In the genomic region with DNA sequence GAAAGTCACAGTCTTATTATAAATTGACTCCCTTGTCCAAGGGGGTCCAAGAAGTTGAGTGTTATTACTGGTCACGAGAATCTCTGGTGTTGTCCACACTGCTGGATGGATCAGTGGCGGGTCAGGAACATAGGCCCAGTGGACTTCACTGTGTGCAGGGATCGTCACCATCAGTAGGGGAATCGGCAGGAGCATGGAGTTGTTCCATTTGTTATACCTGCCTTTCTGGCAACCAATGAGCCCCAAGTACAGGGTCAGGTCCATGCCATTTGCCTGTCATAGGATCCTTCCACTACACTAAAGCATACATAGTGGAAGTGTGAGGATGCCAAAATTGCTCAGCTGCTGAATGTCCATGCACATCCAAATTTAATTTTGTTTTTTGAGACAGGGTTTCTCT, we compare ENCODE assay signal across 20 mouse cellular contexts. TPM values are rescaled to one million over a fixed set of nuclear protein-coding genes. Genes with fewer than 3 reads are reported as not detected.
DNase-seq lines count a peak whose midpoint lies in the region; ATAC-seq and TF ChIP-seq lines count a peak whose summit lies in the region.
"Had no signal": no experiment of that assay in that cellular context is flagged by ENCODE, and none has a peak within 500 bp of the region (broad histone marks: within the 10 kb centered on the region; RNA-seq: fewer than 3 reads in every experiment).

No protein-coding gene starts in this region.

- dilution Hi-C loops in CH12.LX (cut with MboI; ENCODE audit: extremely low pct_ligation_motif_present, extremely low pct_unique_long_range_greater_than_20kb, low sequenced_read_pairs), result no loop called here

- TF ChIP-seq POLR2A in liver, adult 2 months (IDR thresholded peaks at IDR 0.05; ENCODE audit: extremely low read depth, insufficient read depth, low read length), result no peak
- TF ChIP-seq POLR2A in CH12.LX (IDR thresholded peaks at IDR 0.05; ENCODE audit: low read depth, low read length), result no peak

- in situ Hi-C loops in CH12.LX (cut with MboI; ENCODE audit: low pct_ligation_motif_present, low pct_unique_long_range_greater_than_20kb, low sequenced_read_pairs), result no loop called here

- H3K4me1 ChIP-seq in forebrain, embryonic 11.5 days (replicated peaks; ENCODE audit: control insufficient read depth, insufficient read depth, low read length), result no peaks in the 10 kb centered on the region
- H3K4me1 ChIP-seq in forebrain, embryonic 13.5 days, result no peaks in the 10 kb centered on the region
- H3K4me1 ChIP-seq in liver, adult 2 months (ENCODE audit: control insufficient read depth, insufficient read depth, low read length), result no peaks in the 10 kb centered on the region
- peaks cover 5% of the 10 kb centered on the region for H3K4me1 ChIP-seq in liver, embryonic 11.5 days (replicated peaks; ENCODE audit: control insufficient read depth, insufficient read depth, low read length)
- H3K4me1 ChIP-seq in CH12.LX (ENCODE audit: control insufficient read depth in 1 of 2, insufficient read depth in 2 of 2), result no peaks in the 10 kb centered on the region
- H3K4me1 ChIP-seq: forebrain, embryonic 12.5 days; hindbrain, embryonic 10.5 days; hindbrain, embryonic 13.5 days had no signal

- no peak for ATAC-seq in forebrain, embryonic 11.5 days (replicated peaks; ENCODE audit: low FRiP score)
- no peak for ATAC-seq in forebrain, embryonic 13.5 days
- ATAC-seq in liver, embryonic 11.5 days (replicated peaks; ENCODE audit: low FRiP score), result no peak
- no peak for ATAC-seq in megakaryocyte progenitor cell, adult 5-6 weeks (replicated peaks; ENCODE audit: poor library complexity)
- ATAC-seq: intestine, postnatal 0 days had no signal

- DNase-seq in forebrain, embryonic 11.5 days (ENCODE audit: low spot score), result peak; percentile 45
- DNase-seq in liver, adult 2 months (ENCODE audit: extremely low read depth, low read depth, low spot score), result peak; percentile 41
- DNase-seq in liver, embryonic 11.5 days (ENCODE audit: low spot score), result no peak
- no peak for DNase-seq in CH12.LX (ENCODE audit: extremely low read depth)
- DNase-seq: adrenal gland, adult 8-10 months; adrenal gland, postnatal 36 days; B cell, adult 2 months; cerebellum, adult 18-20 months; cerebellum, adult 9-10 months; cerebellum, postnatal 14 days; gastrocnemius, postnatal 10 days; gastrocnemius, postnatal 36 days; heart, postnatal 36 days had no signal

- H3K4me2 ChIP-seq in forebrain, embryonic 11.5 days (ENCODE audit: low read depth, low read length, severe bottlenecking), result no peak overlapping the region
- H3K4me2 ChIP-seq in forebrain, embryonic 13.5 days, result no peak overlapping the region
- H3K4me2 ChIP-seq in liver, embryonic 11.5 days, result no peak overlapping the region
- H3K4me2 ChIP-seq in CH12.LX (ENCODE audit: insufficient read depth, low read depth, poor library complexity, severe bottlenecking), result no peak overlapping the region
- H3K4me2 ChIP-seq: forebrain, embryonic 12.5 days; heart, embryonic 11.5 days; hindbrain, embryonic 13.5 days had no signal

- TF ChIP-seq RAD21 in CH12.LX (IDR thresholded peaks at IDR 0.05; ENCODE audit: low read depth, low read length), result no peak

- TF ChIP-seq EP300 in CH12.LX (IDR thresholded peaks at IDR 0.05; ENCODE audit: low read length), result no peak

- no peak overlapping the region for H3K4me3 ChIP-seq in forebrain, embryonic 11.5 days (ENCODE audit: low read depth, low read length)
- no peak overlapping the region for H3K4me3 ChIP-seq in forebrain, embryonic 13.5 days
- H3K4me3 ChIP-seq in liver, adult 2 months (ENCODE audit: insufficient read depth, low read depth, low read length), result no peak overlapping the region
- H3K4me3 ChIP-seq in liver, embryonic 11.5 days (ENCODE audit: low read depth, low read length), result no peak overlapping the region
- no peak overlapping the region for H3K4me3 ChIP-seq in CH12.LX (replicated peaks in 1 of 3; ENCODE audit: low read depth in 2 of 3, low read length in 2 of 3, poor library complexity in 1 of 3)
- H3K4me3 ChIP-seq: forebrain, embryonic 12.5 days; hindbrain, embryonic 10.5 days; hindbrain, embryonic 13.5 days had no signal

- no peak overlapping the region for H3K27ac ChIP-seq in forebrain, embryonic 11.5 days (ENCODE audit: low read depth, low read length)
- no peak overlapping the region for H3K27ac ChIP-seq in forebrain, embryonic 13.5 days
- H3K27ac ChIP-seq in liver, adult 2 months (replicated peaks; ENCODE audit: insufficient read depth, low read depth, low read length), result no peak overlapping the region
- H3K27ac ChIP-seq in liver, embryonic 11.5 days (ENCODE audit: low read depth, low read length), result no peak overlapping the region
- no peak overlapping the region for H3K27ac ChIP-seq in CH12.LX (ENCODE audit: insufficient read depth, low read depth)
- H3K27ac ChIP-seq: forebrain, embryonic 12.5 days; hindbrain, embryonic 10.5 days; hindbrain, embryonic 13.5 days had no signal

- no peak for TF ChIP-seq CTCF in liver, adult 2 months (IDR thresholded peaks at IDR 0.05; ENCODE audit: low read depth, low read length)
- no peak for TF ChIP-seq CTCF in CH12.LX (conservative IDR thresholded peaks at IDR 0.05 in 1 of 2, IDR thresholded peaks at IDR 0.05 in 1 of 2; ENCODE audit: low read depth in 2 of 2, low read length in 2 of 2)

- WGBS in forebrain, embryonic 11.5 days, result 89% methylated on average over 4 of the region's 4 CpGs
- WGBS in forebrain, embryonic 13.5 days, result 86% methylated on average over 4 of the region's 4 CpGs
- WGBS in liver, adult 2 months, result 80% methylated on average over 4 of the region's 4 CpGs
- 88% methylated on average over 4 of the region's 4 CpGs for WGBS in liver, embryonic 11.5 days

- no peaks in the 10 kb centered on the region for H3K79me2 ChIP-seq in liver, adult 2 months (ENCODE audit: control insufficient read depth, insufficient read depth, low read length)
- no peaks in the 10 kb centered on the region for H3K79me2 ChIP-seq in CH12.LX (replicated peaks; ENCODE audit: control insufficient read depth, extremely low read depth, insufficient read depth, poor library complexity, severe bottlenecking)

- H3K9me3 ChIP-seq in forebrain, embryonic 11.5 days (ENCODE audit: control insufficient read depth, low read length), result no peaks in the 10 kb centered on the region
- no peaks in the 10 kb centered on the region for H3K9me3 ChIP-seq in forebrain, embryonic 13.5 days (replicated peaks)
- no peaks in the 10 kb centered on the region for H3K9me3 ChIP-seq in liver, embryonic 11.5 days (ENCODE audit: control insufficient read depth, low read length)
- no peaks in the 10 kb centered on the region for H3K9me3 ChIP-seq in CH12.LX (replicated peaks; ENCODE audit: low read length)
- H3K9me3 ChIP-seq: forebrain, embryonic 12.5 days; hindbrain, embryonic 10.5 days; hindbrain, embryonic 13.5 days had no signal

- no peak overlapping the region for H3K9ac ChIP-seq in forebrain, embryonic 11.5 days (ENCODE audit: low read length)
- no peak overlapping the region for H3K9ac ChIP-seq in forebrain, embryonic 13.5 days
- H3K9ac ChIP-seq in liver, adult 2 months (ENCODE audit: low read depth, low read length), result no peak overlapping the region
- no peak overlapping the region for H3K9ac ChIP-seq in liver, embryonic 11.5 days (ENCODE audit: low read depth, low read length)
- H3K9ac ChIP-seq in CH12.LX (ENCODE audit: insufficient read depth, low read depth), result no peak overlapping the region
- H3K9ac ChIP-seq: forebrain, embryonic 12.5 days; hindbrain, embryonic 13.5 days had no signal

- H3K36me3 ChIP-seq in forebrain, embryonic 11.5 days (ENCODE audit: control insufficient read depth, insufficient read depth, low read length), result peaks cover 23% of the 10 kb centered on the region; the same call in 1 of the 2 replicates
- H3K36me3 ChIP-seq in forebrain, embryonic 13.5 days (ENCODE audit: poor library complexity, severe bottlenecking), result peaks cover 42% of the 10 kb centered on the region
- H3K36me3 ChIP-seq in liver, adult 2 months (ENCODE audit: control insufficient read depth, insufficient read depth, low read length), result peaks cover 25% of the 10 kb centered on the region
- H3K36me3 ChIP-seq in liver, embryonic 11.5 days (ENCODE audit: control insufficient read depth, insufficient read depth, low read length), result peaks cover 34% of the 10 kb centered on the region
- H3K36me3 ChIP-seq in CH12.LX (replicated peaks in 1 of 2; ENCODE audit: control insufficient read depth in 1 of 2, insufficient read depth in 1 of 2, low read length in 1 of 2), result peaks cover 38 to 39% of the 10 kb centered on the region in 2 experiments

- no peaks in the 10 kb centered on the region for H3K27me3 ChIP-seq in forebrain, embryonic 11.5 days (ENCODE audit: control insufficient read depth, insufficient read depth, low read length)
- no peaks in the 10 kb centered on the region for H3K27me3 ChIP-seq in forebrain, embryonic 13.5 days
- no peaks in the 10 kb centered on the region for H3K27me3 ChIP-seq in liver, adult 2 months (ENCODE audit: control insufficient read depth, insufficient read depth, low read length)
- H3K27me3 ChIP-seq in liver, embryonic 11.5 days (replicated peaks; ENCODE audit: control insufficient read depth, insufficient read depth, low read length), result no peaks in the 10 kb centered on the region
- H3K27me3 ChIP-seq in CH12.LX (replicated peaks), result no peaks in the 10 kb centered on the region
- H3K27me3 ChIP-seq: forebrain, embryonic 12.5 days; hindbrain, embryonic 13.5 days had no signal

RNA-seq across cellular contexts. Expression of gene Ppp1r10, which starts 16.4 kb away (rescaled TPM):
- 52.6 and 59.3 TPM in 2 replicates for polyA plus RNA-seq in forebrain, embryonic 11.5 days (2014; fragmentation: Nextera tagmentation; extraction: Ambion mirVana)
- polyA plus RNA-seq in forebrain, embryonic 13.5 days (2015; fragmentation: Nextera tagmentation; extraction: Ambion mirVana), result 51.8 and 52.2 TPM in 2 replicates
- total RNA-seq in liver, adult 2 months (2014; rRNA removed), result 14.6 and 14.7 TPM in 2 replicates
- 15.8 and 30.0 TPM in 2 replicates for polyA plus RNA-seq in liver, adult 2 months (2012; rRNA removed)
- 35.4 and 39.7 TPM in 2 replicates for polyA plus RNA-seq in liver, embryonic 11.5 days (2014; fragmentation: Nextera tagmentation; extraction: Ambion mirVana)
- total RNA-seq in CH12.LX (2012; rRNA removed) (31.6 TPM in 2 replicates), CH12.LX (2014; rRNA removed) (10.7 and 14.5 TPM in 2 replicates)
- 69.9 and 70.3 TPM in 2 replicates for polyA plus RNA-seq in CH12.LX (2012; ENCODE audit: insufficient read length, low read depth)
- total RNA-seq in megakaryocyte progenitor cell, adult 5-6 weeks (2015), result 75.7 and 80.1 TPM in 2 replicates
- 121 and 126 TPM in 2 replicates for total RNA-seq in megakaryocyte progenitor cell, adult 5-6 weeks (2017)

RNA-seq across cellular contexts. Expression of gene Mrps18b, which starts 16.4 kb away (rescaled TPM):
- 66.1 and 66.8 TPM in 2 replicates for polyA plus RNA-seq in forebrain, embryonic 11.5 days (2014; fragmentation: Nextera tagmentation; extraction: Ambion mirVana)
- 57.1 and 62.2 TPM in 2 replicates for polyA plus RNA-seq in forebrain, embryonic 13.5 days (2015; fragmentation: Nextera tagmentation; extraction: Ambion mirVana)
- total RNA-seq in liver, adult 2 months (2014; rRNA removed), result 41.1 and 58.7 TPM in 2 replicates
- polyA plus RNA-seq in liver, adult 2 months (2012; rRNA removed), result 89.5 and 106 TPM in 2 replicates
- 167 and 172 TPM in 2 replicates for polyA plus RNA-seq in liver, embryonic 11.5 days (2014; fragmentation: Nextera tagmentation; extraction: Ambion mirVana)
- total RNA-seq in CH12.LX (2012; rRNA removed), result 108 and 135 TPM in 2 replicates
- total RNA-seq in CH12.LX (2014; rRNA removed), result 135 and 148 TPM in 2 replicates
- 172 and 180 TPM in 2 replicates for polyA plus RNA-seq in CH12.LX (2012; ENCODE audit: insufficient read length, low read depth)
- 96.2 and 142 TPM in 2 replicates for total RNA-seq in megakaryocyte progenitor cell, adult 5-6 weeks (2015)
- total RNA-seq in megakaryocyte progenitor cell, adult 5-6 weeks (2017), result 68.3 and 76.4 TPM in 2 replicates

RNA-seq across cellular contexts. Expression of gene Atat1, which starts 22.7 kb away (rescaled TPM):
- 213 and 224 TPM in 2 replicates for polyA plus RNA-seq in forebrain, embryonic 11.5 days (2014; fragmentation: Nextera tagmentation; extraction: Ambion mirVana)
- 331 and 355 TPM in 2 replicates for polyA plus RNA-seq in forebrain, embryonic 13.5 days (2015; fragmentation: Nextera tagmentation; extraction: Ambion mirVana)
- total RNA-seq in liver, adult 2 months (2014; rRNA removed), result 12.1 and 12.8 TPM in 2 replicates
- 37.4 and 47.5 TPM in 2 replicates for polyA plus RNA-seq in liver, adult 2 months (2012; rRNA removed)
- 39.5 and 40.0 TPM in 2 replicates for polyA plus RNA-seq in liver, embryonic 11.5 days (2014; fragmentation: Nextera tagmentation; extraction: Ambion mirVana)
- 12.5 and 14.5 TPM in 2 replicates for total RNA-seq in CH12.LX (2012; rRNA removed)
- 5.2 and 5.7 TPM in 2 replicates for total RNA-seq in CH12.LX (2014; rRNA removed)
- polyA plus RNA-seq in CH12.LX (2012; ENCODE audit: insufficient read length, low read depth), result 9.9 and 10.4 TPM in 2 replicates
- total RNA-seq in megakaryocyte progenitor cell, adult 5-6 weeks (2015), result 6.0 and 8.8 TPM in 2 replicates
- 4.6 and 10.7 TPM in 2 replicates for total RNA-seq in megakaryocyte progenitor cell, adult 5-6 weeks (2017)

RNA-seq across cellular contexts. Expression of gene 2310061I04Rik, which starts 35.4 kb away (rescaled TPM):
- polyA plus RNA-seq in forebrain, embryonic 11.5 days (2014; fragmentation: Nextera tagmentation; extraction: Ambion mirVana), result 26.9 and 29.9 TPM in 2 replicates
- 31.6 and 36.6 TPM in 2 replicates for polyA plus RNA-seq in forebrain, embryonic 13.5 days (2015; fragmentation: Nextera tagmentation; extraction: Ambion mirVana)
- total RNA-seq in liver, adult 2 months (2014; rRNA removed), result 4.9 and 7.0 TPM in 2 replicates
- 35.3 and 37.4 TPM in 2 replicates for polyA plus RNA-seq in liver, adult 2 months (2012; rRNA removed)
- 33.7 and 34.0 TPM in 2 replicates for polyA plus RNA-seq in liver, embryonic 11.5 days (2014; fragmentation: Nextera tagmentation; extraction: Ambion mirVana)
- total RNA-seq in CH12.LX (2012; rRNA removed) (7.1 and 8.7 TPM in 2 replicates), CH12.LX (2014; rRNA removed) (4.2 and 5.7 TPM in 2 replicates)
- polyA plus RNA-seq in CH12.LX (2012; ENCODE audit: insufficient read length, low read depth), result 39.5 and 46.4 TPM in 2 replicates
- total RNA-seq in megakaryocyte progenitor cell, adult 5-6 weeks (2015), result 38.8 and 51.8 TPM in 2 replicates
- total RNA-seq in megakaryocyte progenitor cell, adult 5-6 weeks (2017), result 4.5 and 7.5 TPM in 2 replicates

RNA-seq across cellular contexts. Expression of gene Abcf1, which starts 37.0 kb away (rescaled TPM):
- polyA plus RNA-seq in forebrain, embryonic 11.5 days (2014; fragmentation: Nextera tagmentation; extraction: Ambion mirVana), result 108 and 122 TPM in 2 replicates
- polyA plus RNA-seq in forebrain, embryonic 13.5 days (2015; fragmentation: Nextera tagmentation; extraction: Ambion mirVana), result 108 and 120 TPM in 2 replicates
- 24.1 and 24.6 TPM in 2 replicates for total RNA-seq in liver, adult 2 months (2014; rRNA removed)
- 41.1 and 43.2 TPM in 2 replicates for polyA plus RNA-seq in liver, adult 2 months (2012; rRNA removed)
- polyA plus RNA-seq in liver, embryonic 11.5 days (2014; fragmentation: Nextera tagmentation; extraction: Ambion mirVana), result 132 and 134 TPM in 2 replicates
- total RNA-seq in CH12.LX (2012; rRNA removed) (110 and 136 TPM in 2 replicates), CH12.LX (2014; rRNA removed) (52.8 and 52.9 TPM in 2 replicates)
- polyA plus RNA-seq in CH12.LX (2012; ENCODE audit: insufficient read length, low read depth), result 290 and 352 TPM in 2 replicates
- 46.1 and 50.1 TPM in 2 replicates for total RNA-seq in megakaryocyte progenitor cell, adult 5-6 weeks (2015)
- total RNA-seq in megakaryocyte progenitor cell, adult 5-6 weeks (2017), result 150 and 251 TPM in 2 replicates

Comparison
In these comparisons a context has a peak if more than half of its experiments do, and no peak if none do; other contexts are left out.
1. DNase-seq: peak in forebrain, embryonic 11.5 days (single experiment) and liver, adult 2 months (single experiment); none in liver, embryonic 11.5 days (single experiment) and CH12.LX (single experiment).